Mouse (Mus musculus) brain, embryonic 14.5 days (tissue): ENCODE results near the gene Ripor3.

Experiments used
- CTCF ChIP-seq: fragments of 200-500 bp; IDR thresholded peaks from 2 replicates; pipeline ENCODE4 v1.5.1; 2012; ENCODE audit warnings: inconsistent platforms, mild to moderate bottlenecking, moderate library complexity, borderline replicate concordance; ENCODE audit not compliant: insufficient read depth, insufficient read length; ENCODE audit errors: extremely low read depth
- POLR2A ChIP-seq: fragments of 200-500 bp; IDR thresholded peaks from 2 replicates; pipeline ENCODE4 v1.6.1; 2012; ENCODE audit warnings: mild to moderate bottlenecking, inconsistent platforms, borderline replicate concordance; ENCODE audit not compliant: poor library complexity, insufficient read depth, insufficient read length, severe bottlenecking; ENCODE audit errors: extremely low read depth

DNA sequence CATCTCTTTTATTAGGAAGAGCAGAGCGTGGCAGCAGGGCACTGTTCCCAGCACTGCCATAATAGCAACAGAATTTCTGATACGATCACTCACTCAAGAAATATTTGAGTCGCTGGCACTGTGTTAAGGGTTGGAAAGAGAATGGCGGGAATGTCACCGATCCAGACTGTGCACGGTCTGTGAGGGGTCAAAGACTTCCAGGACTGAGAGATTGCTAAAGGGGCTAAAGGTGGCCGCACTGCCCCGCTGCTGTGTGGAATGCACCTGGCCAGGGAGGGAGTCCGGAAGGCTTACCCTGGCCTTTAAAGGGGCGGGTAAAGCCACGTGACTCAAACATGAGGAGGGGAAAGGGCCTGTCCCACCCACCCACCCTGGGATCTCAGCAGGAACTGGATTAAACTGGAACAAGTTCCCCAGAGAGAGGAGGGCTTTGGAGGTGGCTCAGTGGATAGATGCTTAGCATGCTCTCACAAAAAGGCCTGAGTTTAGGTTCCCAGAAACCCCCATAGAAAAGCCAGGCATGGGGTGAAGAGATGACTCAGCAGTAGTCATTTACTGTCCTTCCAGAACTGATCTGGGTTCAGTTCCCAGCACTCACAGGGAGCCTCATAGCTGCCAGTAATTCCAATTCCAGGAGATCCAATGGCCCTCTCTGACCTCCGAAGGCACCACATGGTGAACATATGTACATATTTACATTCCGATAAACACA lies 48.2 kb upstream of the Ripor3 start:
- no peak for TF ChIP-seq POLR2A
- TF ChIP-seq CTCF = no peak
